Mouse (Mus musculus) cerebellum, postnatal 14 days (tissue): Measurements from ENCODE around the gene Hes1.

Experiments used
- DNase-seq, 2 experiments: peaks; one replicate each; pipeline ENCODE4 v3.0.0; 2021; ENCODE audit warnings: mixed read lengths in 2 of 2

The Hes1 gene

DNA sequence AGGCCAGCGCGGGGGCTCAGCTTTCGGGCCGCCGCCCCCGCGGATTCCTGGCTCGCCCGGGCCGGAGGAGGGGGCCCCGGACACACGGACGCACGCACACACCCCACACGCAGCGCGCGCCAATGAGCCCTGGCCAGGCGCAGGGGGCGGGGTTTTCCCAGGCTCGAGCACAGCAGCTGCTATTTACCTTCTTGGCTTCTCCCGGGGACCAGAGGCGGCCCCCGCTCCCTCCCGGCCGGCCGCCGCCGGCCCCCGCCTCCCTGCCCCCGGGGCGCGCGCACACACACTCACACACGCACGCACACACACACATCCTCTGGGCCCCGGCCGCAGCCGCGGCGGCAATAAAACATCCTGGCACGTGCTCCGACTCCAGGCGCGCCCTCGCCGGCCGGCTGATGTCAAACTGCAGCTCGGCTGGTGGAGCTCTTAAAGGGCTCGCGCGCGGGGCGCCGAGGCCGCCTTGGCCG, at the start of gene Hes1:
Gene Hes1, plus strand, starts transcription at position 401 of the 470 bp plus-strand sequence.
- peak; percentile 68 to 71 for DNase-seq

GRCm38 (mm10) chr16:30016064-30016463, 48.1 kb upstream of the Hes1 start:
- no peak for DNase-seq

DNA sequence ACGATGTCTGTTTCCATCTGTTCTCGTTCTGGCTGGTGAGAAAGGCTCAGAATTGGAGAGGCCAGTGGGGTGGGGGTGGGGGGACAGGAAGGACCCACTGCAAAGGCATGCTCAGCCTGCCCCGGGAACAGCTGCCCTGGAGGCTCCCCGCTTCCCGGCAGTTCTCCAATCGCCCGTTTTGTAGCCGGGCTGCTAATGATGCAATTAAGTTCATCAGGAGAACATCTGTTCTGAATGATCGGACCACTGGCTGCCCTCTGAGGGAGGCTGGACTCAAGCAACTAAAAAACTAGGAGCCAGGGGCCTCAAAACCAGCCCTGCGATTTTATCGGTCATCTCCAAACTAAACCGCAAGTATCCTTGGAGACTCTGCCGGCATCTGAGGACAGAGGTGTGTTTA, 44.1 kb upstream of the Hes1 start:
- no peak for DNase-seq

- DNase-seq: no peak
These were observed 41.8 kb upstream of the Hes1 start for GRCm38 (mm10) chr16:30022352-30022751.

DNA sequence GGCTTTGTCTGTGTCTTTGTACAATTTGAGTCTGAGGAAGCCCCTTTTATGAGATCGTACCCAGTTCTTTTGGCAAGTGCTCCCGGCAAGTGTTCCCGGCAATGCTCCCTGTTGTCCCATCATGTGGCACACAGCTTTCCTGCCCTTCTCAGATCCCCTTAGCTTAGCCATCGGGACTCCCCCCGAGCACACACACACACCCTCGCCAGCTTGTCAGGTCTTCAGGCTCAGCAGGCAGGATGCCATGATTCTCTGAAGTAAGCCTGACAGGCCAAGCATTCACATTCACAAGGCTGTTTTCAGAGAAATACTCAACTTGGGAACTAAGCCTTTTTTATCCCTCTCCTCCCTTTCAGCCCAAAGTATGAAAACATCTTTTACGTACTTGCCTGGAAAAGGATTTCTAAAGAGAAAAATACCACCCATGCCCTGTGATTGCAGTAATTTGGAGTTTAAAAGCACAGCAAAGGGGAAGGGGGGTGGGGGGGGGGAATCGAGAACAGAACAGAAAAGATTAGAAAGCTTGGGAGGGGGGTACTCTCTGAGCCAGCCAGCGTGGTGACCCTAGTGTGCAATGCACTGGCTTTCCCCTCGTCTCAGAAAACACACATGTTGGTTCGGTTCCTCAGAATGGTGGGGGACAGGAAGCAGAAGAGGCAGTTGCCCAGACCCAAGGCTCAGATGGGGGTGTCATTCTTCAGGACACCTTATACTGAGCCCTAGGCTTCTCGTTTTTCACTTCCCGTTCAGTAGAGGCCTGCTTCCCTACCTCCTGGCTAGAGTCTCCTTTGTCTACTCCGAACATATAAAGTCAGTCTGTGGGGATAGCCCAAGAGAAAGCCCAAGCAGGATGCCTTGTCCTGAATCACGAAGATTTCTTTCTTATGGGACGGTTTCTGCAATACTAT, 41.0 kb upstream of the Hes1 start:
- peak; percentile 31 to 33 for DNase-seq

- no peak for DNase-seq
These were observed 39.4 kb upstream of the Hes1 start for GRCm38 (mm10) chr16:30024681-30025262.

- no peak for DNase-seq
These were observed 36.0 kb upstream of the Hes1 start for GRCm38 (mm10) chr16:30028184-30028583.

DNA sequence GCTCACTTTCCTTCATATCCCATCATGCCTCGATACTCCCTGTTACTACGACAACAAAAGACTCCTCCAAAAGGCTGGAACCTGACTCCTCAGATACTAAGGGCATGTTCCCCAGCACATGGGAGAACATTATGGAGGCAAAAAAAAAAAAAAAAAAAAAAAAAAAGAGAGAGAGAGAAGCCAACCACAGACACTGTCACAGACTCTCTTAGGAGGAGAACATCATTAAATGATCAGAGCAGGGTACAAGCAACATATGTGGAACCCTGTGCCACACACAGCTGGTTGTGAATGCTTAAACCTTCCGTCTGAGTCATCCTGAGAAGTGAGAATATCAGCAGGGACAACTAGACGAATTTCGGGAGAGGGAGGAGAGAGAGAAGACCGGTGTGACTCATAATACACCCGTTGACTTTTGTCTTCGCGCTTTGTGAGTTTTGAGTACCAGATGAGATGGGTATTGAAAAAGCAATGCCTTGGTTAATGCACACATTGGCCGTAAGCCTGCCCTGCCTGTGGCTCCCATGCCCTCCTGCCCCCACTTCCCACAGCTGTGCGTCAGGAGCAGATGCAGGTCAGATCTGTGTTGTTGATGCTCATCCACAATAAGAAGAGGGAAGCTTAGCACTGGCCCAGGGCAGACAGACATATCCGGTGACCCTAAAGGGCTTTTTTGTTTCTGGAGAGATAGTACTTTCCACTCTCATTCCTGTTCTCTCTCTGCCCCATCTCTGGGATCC, 34.8 kb upstream of the Hes1 start:
- no peak for DNase-seq

GRCm38 (mm10) chr16:30032326-30032904, 31.8 kb upstream of the Hes1 start:
- DNase-seq: no peak

- no peak for DNase-seq
These were observed 30.8 kb upstream of the Hes1 start for GRCm38 (mm10) chr16:30033390-30033789.

GRCm38 (mm10) chr16:30034001-30034400, 30.2 kb upstream of the Hes1 start:
- DNase-seq: no peak

DNA sequence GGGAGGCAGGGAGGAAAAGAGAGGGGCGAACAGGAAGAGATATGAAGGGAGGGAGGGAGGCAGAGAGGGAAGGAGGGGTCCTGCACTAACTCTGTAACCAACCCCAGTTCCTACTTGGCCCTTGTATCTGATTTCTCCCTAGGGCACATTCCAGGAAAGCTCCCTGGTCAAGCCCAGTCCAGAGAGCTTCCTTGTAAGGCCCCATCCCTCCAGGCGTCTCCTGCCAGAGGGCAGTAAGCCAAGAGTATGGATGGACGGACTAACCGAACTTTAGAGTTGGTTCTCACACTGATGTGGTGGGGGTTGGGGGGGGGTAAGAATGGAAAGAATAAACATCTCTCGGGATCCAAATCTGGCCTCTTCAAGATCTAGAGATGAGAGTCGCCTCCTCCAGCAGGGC, 29.7 kb upstream of the Hes1 start:
- no peak for DNase-seq

DNA sequence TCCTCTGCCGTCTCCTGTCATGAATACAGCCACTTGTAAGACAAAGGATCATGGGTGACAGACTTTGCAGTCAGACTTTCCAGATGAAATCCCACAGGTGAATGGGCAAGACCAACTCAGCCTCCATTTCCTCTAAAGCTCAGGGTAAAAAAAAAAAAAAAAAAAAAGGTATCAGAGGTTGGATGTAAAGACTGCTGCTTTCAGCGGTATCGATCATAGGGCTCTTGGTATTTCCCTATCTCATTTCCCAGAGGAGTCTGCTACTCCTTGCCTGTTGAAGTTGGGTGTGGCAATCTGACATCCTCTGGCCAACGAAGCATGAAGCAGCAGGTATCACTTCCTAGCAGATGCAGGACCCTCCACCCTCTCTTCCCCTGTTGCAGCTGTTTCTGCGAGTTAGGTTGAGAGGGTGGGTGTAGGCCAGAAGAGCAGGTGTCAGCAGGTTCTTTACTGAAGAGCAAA, 29.2 kb upstream of the Hes1 start:
- DNase-seq: no peak

DNA sequence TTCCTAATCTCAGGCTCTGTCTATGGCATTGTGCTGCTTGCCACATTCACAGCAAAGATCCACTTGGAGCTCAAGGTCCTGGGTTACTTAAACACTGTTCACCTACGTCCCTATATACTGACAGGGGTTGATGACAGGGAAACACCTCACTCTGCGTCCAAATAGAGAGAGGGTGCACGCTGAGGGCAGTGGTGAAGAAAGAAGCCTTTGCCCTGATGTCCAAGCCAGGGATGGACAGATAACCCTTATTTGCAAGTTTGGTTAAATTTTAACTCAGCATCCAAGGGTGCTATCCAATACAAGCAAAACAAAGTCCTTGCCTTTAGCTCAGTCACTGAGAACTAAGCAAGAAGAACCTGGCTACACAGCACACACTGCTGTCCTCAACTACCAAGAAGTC, 28.1 kb upstream of the Hes1 start:
- no peak for DNase-seq

DNA sequence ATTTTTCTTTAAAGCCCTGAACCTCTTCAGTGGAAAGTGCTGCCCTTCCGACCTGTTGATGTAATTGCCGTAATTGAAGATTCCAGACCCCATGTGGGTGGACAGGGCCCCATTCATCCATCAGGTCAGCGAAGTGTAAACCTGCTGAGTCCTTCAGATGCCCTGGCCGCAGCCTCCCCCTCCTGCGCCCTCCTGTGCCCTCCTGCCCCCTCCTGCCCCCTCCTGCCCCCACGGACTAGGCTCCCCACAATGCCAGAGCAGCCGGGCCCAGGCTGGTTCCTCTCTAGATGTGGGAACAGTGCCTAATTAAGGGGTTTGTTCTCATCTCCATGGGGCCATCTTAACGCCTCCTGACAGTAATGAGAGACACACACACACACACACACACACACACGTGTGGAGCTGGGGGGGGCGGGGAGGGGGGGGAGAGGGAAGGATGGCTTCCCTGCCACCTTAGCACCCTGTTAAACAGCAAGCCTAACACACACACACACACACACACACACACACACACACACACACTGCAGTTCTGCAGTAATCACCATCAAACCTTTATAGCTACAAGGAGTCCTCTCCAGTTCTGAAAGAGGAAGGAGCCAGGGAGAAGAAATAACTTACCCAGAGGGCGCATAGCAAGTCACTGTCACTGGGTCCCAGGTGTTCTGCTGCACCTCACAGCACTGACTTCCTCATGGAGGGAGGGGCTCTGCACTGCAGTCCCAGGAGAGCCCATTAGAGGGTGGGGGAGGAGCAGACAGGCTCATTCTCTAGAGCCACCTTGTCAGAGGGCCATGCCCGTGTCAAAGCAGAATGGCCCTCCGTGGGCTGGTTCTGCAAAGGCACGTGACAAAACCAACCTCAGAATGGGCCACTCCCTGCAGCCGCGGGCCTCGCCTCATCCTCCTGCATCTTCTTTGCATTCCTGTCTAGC, 25.3 kb upstream of the Hes1 start:
- no peak for DNase-seq

GRCm38 (mm10) chr16:30039841-30040240, 24.3 kb upstream of the Hes1 start:
- no peak for DNase-seq

DNA sequence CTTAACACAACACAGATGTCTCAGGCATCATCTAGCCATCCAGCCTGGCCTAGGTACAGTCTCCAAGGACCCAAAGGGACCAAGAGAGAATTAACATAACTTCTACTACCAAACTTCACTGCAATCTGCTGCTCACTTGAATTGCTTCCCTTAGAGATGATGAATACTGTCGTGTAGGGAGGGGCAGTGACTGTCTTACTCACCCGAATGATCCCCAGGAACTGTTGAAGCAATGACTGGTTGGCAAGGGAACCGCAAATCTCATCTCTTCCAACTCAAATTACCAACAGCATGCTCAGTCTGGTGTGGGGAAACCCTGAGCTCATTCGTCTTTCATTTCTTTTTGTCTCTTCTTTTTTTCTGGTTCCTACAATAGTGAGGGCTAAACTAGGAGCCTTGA, 21.3 kb upstream of the Hes1 start:
- no peak for DNase-seq

GRCm38 (mm10) chr16:30045615-30046014, 18.6 kb upstream of the Hes1 start:
- DNase-seq: no peak

DNA sequence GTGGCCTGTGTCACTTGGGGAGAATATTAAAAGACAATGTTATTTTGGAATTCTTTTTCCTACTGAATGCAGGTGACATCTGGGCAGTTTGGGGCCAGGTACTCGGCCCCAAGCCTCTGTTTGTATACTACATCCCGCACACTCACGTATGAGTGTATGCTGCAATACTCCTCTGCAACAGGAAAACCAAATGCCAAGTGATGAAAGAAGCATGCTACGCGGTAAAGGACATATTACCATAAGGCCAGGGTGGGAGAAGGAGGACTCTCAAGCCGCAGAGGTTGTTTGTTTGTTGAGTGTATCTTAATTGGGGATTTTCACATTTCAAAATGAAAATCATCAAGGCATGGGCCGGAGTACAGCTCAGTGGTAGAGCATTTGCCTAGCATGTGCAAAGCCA, 17.2 kb upstream of the Hes1 start:
- no peak for DNase-seq

DNA sequence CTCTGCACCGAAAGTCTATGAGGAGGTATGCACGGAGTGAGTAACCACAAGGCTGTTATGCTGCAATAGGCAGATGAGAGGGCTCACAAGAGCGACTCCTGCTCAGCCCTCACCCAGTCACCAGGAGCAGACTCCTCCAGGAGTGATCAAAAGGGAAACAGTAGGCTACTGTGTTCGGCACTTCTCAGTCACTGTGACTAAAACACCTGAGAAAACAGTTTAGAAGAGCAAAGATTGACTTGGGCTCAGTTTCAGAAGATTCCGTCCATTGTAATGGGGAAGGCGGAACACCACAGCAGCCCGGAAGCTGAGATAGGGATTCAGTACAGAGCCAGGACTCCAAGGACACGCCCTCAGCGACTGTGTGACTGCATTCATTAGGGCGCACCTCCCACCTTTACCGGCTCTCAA, 16.8 kb upstream of the Hes1 start:
- DNase-seq: no peak

DNA sequence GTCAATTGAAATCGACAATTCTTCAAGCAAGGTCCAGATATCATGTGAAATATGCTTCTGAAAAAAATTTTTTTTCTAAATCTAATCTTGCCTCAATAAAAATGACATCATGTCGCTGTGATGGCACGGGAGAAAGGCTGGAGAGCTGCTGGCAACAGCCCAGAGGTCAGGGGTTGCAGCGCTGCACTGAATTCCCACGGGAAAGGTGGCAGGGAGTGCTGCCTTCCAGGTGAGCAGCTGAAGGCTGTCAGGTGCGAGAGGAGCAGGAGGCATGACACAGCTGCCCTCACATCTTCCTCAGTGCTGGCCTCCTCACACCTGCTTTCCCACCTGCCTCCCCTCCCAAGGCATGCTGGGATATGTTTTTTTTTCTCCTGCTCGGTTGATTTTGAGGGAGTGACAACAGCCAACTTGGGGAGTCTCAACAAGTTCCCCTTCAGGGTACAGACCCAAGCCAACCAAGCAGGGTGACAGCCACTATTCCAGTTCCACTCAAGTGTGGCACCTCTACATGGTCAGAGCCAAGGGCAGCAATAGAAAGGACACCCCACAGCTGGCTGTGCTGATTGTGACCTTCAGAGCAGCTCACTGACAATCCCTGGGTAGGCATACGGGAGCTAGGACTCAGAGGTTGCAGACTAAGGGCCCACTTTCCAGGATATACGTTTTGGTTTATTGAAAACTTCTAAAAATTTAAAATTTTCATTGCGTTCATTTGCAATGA, 13.3 kb upstream of the Hes1 start:
- DNase-seq: no peak
